Mouse (Mus musculus): ENCODE data around the gene Zfp598.

GRCm38 (mm10) chr17:24722220-24722924, 52.9 kb downstream of the Zfp598 start:
- no peak for TF ChIP-seq POLR2A (IDR thresholded peaks at IDR 0.05; ENCODE audit: low read depth, low read length)
- no peak for TF ChIP-seq CTCF (IDR thresholded peaks at IDR 0.05; ENCODE audit: extremely low read depth, insufficient read depth, insufficient read length, insufficient replicate concordance)
